Mouse (Mus musculus): ENCODE data around the gene Zdhhc19. TPM values are rescaled to one million over a fixed set of nuclear protein-coding genes. Genes with fewer than 3 reads are reported as not detected.

Gene Zdhhc19
- polyA plus RNA-seq (2015; fragmentation: Nextera tagmentation; extraction: Ambion mirVana): 0.26 TPM in 1 of 2 replicates, not detected in the other

DNA sequence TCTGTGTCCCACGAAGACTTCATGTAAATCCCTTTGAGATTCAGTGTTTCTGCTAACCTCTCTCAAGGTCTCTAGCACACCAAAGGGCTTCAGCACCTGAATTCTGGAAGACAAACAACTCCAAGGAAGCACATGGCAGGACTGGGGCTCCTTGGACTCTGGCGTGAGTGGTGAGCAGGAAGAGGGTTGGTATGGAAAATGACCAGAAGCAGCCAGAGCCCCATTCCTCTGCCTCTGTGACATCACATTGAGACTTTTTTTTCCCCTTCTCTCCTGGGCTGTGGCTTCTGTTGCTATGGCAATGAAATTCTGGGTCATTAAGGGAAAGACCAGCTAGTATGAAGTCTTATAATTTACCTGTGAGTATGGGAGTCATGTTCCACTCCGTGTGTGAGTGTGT is at the start of gene Zdhhc19:
Gene Zdhhc19 (plus strand): TSS at position 301 of the 400 bp plus-strand sequence.
- H3K27me3 ChIP-seq (ENCODE audit: control insufficient read depth, insufficient read depth, low read depth, low read length): no peaks in the 10 kb centered on the region
- H3K36me3 ChIP-seq (ENCODE audit: control insufficient read depth, insufficient read depth, low read length): no peaks in the 10 kb centered on the region
- no peak within 1 kb of the TSS for H3K27ac ChIP-seq (ENCODE audit: low read length)
- 74% methylated on average over 3 of the region's 3 CpGs for WGBS
- ATAC-seq: no peak
- H3K4me3 ChIP-seq (ENCODE audit: low read depth, low read length): no peak within 1 kb of the TSS
- H3K9me3 ChIP-seq (replicated peaks; ENCODE audit: control insufficient read depth, low read length, poor library complexity, severe bottlenecking): no peaks in the 10 kb centered on the region
- peaks cover 4% of the 10 kb centered on the region for H3K4me1 ChIP-seq (ENCODE audit: control insufficient read depth, insufficient read depth, low read length)
- no peak within 1 kb of the TSS for H3K9ac ChIP-seq (ENCODE audit: low read depth, low read length)
- H3K4me2 ChIP-seq (ENCODE audit: low read length): no peak within 1 kb of the TSS

- H3K4me3 ChIP-seq (ENCODE audit: low read depth, low read length): no peak overlapping the region
- H3K4me1 ChIP-seq (ENCODE audit: control insufficient read depth, insufficient read depth, low read length): no peaks in the 10 kb centered on the region
- no peaks in the 10 kb centered on the region for H3K27me3 ChIP-seq (ENCODE audit: control insufficient read depth, insufficient read depth, low read depth, low read length)
- no peak overlapping the region for H3K9ac ChIP-seq (ENCODE audit: low read depth, low read length)
- H3K9me3 ChIP-seq (replicated peaks; ENCODE audit: control insufficient read depth, low read length, poor library complexity, severe bottlenecking): no peaks in the 10 kb centered on the region
- H3K4me2 ChIP-seq (ENCODE audit: low read length): no peak overlapping the region
- H3K27ac ChIP-seq (ENCODE audit: low read length): no peak overlapping the region
- no peak for ATAC-seq
- 89% methylated on average over 2 of the region's 2 CpGs for WGBS
- H3K36me3 ChIP-seq (ENCODE audit: control insufficient read depth, insufficient read depth, low read length): peaks cover 1% of the 10 kb centered on the region; the same call in 1 of the 2 replicates
Measured at GRCm38 (mm10) chr16:32446563-32447138, 49.4 kb upstream of the Zdhhc19 start.

DNA sequence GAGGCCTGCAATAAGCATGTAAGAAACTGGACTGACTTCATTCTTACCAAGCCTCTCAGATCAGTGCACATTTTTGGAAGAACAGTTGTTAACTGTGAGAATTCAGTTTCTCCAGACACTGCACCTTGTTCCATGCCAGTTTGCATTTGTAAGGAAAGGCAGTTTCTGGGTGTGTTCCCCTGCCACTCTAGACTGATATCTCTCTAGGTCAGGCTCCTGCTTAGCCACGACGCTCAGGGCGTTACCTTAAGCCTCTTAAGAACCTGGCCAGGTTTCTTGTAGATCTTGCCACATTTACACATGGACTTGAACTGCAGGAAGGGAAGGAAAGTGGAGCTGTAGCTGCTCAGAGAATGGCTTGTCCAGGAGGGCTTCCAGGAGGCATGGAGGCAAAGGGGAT is 46.4 kb upstream of the Zdhhc19 start:
- no peak for ATAC-seq
- H3K9ac ChIP-seq (ENCODE audit: low read depth, low read length): no peak overlapping the region
- H3K9me3 ChIP-seq (replicated peaks; ENCODE audit: control insufficient read depth, low read length, poor library complexity, severe bottlenecking): no peaks in the 10 kb centered on the region
- H3K4me1 ChIP-seq (ENCODE audit: control insufficient read depth, insufficient read depth, low read length): no peaks in the 10 kb centered on the region
- WGBS: 91% methylated on average over 3 of the region's 3 CpGs
- no peak overlapping the region for H3K4me2 ChIP-seq (ENCODE audit: low read length)
- H3K27me3 ChIP-seq (ENCODE audit: control insufficient read depth, insufficient read depth, low read depth, low read length): no peaks in the 10 kb centered on the region
- H3K36me3 ChIP-seq (ENCODE audit: control insufficient read depth, insufficient read depth, low read length): peaks cover 13% of the 10 kb centered on the region
- H3K27ac ChIP-seq (ENCODE audit: low read length): no peak overlapping the region
- no peak overlapping the region for H3K4me3 ChIP-seq (ENCODE audit: low read depth, low read length)

DNA sequence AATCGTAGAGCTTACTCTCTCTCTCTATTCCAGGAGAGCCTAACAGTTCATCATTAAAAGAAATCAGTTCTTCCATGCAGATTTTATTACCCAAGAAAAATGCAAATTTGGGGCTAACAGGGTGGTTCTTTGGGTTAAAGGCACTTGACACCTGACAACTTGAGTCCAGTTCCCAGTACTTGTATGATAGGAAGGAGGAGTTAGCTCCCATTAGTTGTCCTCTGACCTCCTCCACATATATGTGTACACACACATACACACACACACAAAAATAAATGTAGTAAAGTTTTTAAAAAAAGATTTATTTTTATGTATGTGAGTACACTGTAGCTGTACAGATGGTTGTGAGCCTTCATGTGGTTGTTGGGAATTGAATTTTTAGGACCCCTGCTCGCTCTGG is 45.9 kb upstream of the Zdhhc19 start:
- Histone ChIP-seq H3K4me3 (ENCODE audit: low read depth, low read length) (no peak overlapping the region), H3K27me3 (ENCODE audit: control insufficient read depth, insufficient read depth, low read depth, low read length) (no peaks in the 10 kb centered on the region), H3K4me2 (ENCODE audit: low read length) (no peak overlapping the region), H3K4me1 (ENCODE audit: control insufficient read depth, insufficient read depth, low read length) (no peaks in the 10 kb centered on the region), H3K36me3 (ENCODE audit: control insufficient read depth, insufficient read depth, low read length) (peaks cover 14% of the 10 kb centered on the region), H3K9me3 (replicated peaks; ENCODE audit: control insufficient read depth, low read length, poor library complexity, severe bottlenecking) (no peaks in the 10 kb centered on the region), H3K27ac (ENCODE audit: low read length) (no peak overlapping the region), H3K9ac (ENCODE audit: low read depth, low read length) (no peak overlapping the region)
- ATAC-seq: no peak
- 92% methylated on average over 2 of the region's 2 CpGs for WGBS

- WGBS: 98% methylated on average over 8 of the region's 8 CpGs
- Histone ChIP-seq H3K27ac (ENCODE audit: low read length) (no peak overlapping the region), H3K9ac (ENCODE audit: low read depth, low read length) (no peak overlapping the region), H3K4me2 (ENCODE audit: low read length) (no peak overlapping the region), H3K4me1 (ENCODE audit: control insufficient read depth, insufficient read depth, low read length) (no peaks in the 10 kb centered on the region), H3K9me3 (replicated peaks; ENCODE audit: control insufficient read depth, low read length, poor library complexity, severe bottlenecking) (no peaks in the 10 kb centered on the region), H3K36me3 (ENCODE audit: control insufficient read depth, insufficient read depth, low read length) (peaks cover 18% of the 10 kb centered on the region), H3K4me3 (ENCODE audit: low read depth, low read length) (no peak overlapping the region), H3K27me3 (ENCODE audit: control insufficient read depth, insufficient read depth, low read depth, low read length) (no peaks in the 10 kb centered on the region)
- ATAC-seq: no peak
Measured at GRCm38 (mm10) chr16:32453102-32453501, 43.0 kb upstream of the Zdhhc19 start.

DNA sequence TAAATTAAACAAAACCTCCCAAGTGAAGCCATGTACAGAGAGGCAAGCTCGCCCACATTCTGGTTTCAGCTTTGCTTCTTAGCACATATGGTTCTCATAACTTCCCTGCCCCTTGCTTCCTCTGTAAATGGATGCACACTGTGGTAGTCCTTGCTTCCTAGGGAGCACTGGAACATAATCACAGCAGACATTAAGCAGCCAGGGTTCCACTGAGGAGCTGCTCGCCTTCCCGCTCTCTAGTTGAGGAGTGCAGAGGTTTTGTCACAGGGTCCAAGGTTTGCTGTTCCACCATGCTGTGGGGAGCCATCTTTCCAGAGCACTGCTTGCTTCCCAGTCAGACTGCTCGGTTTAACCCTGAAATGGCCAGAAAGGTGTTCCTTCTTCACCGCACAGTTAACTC is 41.4 kb upstream of the Zdhhc19 start:
- Histone ChIP-seq H3K4me1 (ENCODE audit: control insufficient read depth, insufficient read depth, low read length) (no peaks in the 10 kb centered on the region), H3K4me3 (ENCODE audit: low read depth, low read length) (no peak overlapping the region), H3K27me3 (ENCODE audit: control insufficient read depth, insufficient read depth, low read depth, low read length) (no peaks in the 10 kb centered on the region), H3K9me3 (replicated peaks; ENCODE audit: control insufficient read depth, low read length, poor library complexity, severe bottlenecking) (no peaks in the 10 kb centered on the region), H3K27ac (ENCODE audit: low read length) (no peak overlapping the region), H3K36me3 (ENCODE audit: control insufficient read depth, insufficient read depth, low read length) (peaks cover 21% of the 10 kb centered on the region), H3K4me2 (ENCODE audit: low read length) (no peak overlapping the region), H3K9ac (ENCODE audit: low read depth, low read length) (no peak overlapping the region)
- ATAC-seq: no peak
- 92% methylated on average over 5 of the region's 5 CpGs for WGBS

DNA sequence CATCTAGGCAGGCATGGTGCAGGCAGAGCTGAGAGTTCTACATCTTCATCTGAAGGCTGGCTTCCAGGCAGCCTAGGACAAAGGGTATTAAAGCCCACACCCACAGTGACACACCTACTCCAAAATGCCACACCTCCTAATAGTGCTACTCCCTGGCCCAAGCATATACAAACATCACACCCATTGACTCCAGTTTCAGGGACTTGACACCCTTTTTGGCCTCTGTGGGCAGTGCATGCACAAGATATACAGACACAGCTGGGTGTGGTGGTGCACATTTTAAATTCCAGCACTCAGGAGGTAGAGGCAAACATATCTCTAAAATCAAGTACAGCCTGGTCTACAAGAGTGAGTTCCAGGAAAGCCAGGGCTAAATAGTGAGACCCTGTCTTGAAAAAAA is 40.0 kb upstream of the Zdhhc19 start:
- peaks cover 21% of the 10 kb centered on the region for H3K36me3 ChIP-seq (ENCODE audit: control insufficient read depth, insufficient read depth, low read length)
- H3K27me3 ChIP-seq (ENCODE audit: control insufficient read depth, insufficient read depth, low read depth, low read length): no peaks in the 10 kb centered on the region
- no peak for ATAC-seq
- H3K27ac ChIP-seq (ENCODE audit: low read length): no peak overlapping the region
- no peaks in the 10 kb centered on the region for H3K4me1 ChIP-seq (ENCODE audit: control insufficient read depth, insufficient read depth, low read length)
- H3K9ac ChIP-seq (ENCODE audit: low read depth, low read length): no peak overlapping the region
- H3K9me3 ChIP-seq (replicated peaks; ENCODE audit: control insufficient read depth, low read length, poor library complexity, severe bottlenecking): no peaks in the 10 kb centered on the region
- H3K4me2 ChIP-seq (ENCODE audit: low read length): no peak overlapping the region
- no peak overlapping the region for H3K4me3 ChIP-seq (ENCODE audit: low read depth, low read length)

- H3K27me3 ChIP-seq (ENCODE audit: control insufficient read depth, insufficient read depth, low read depth, low read length): no peaks in the 10 kb centered on the region
- no peak overlapping the region for H3K27ac ChIP-seq (ENCODE audit: low read length)
- no peak overlapping the region for H3K9ac ChIP-seq (ENCODE audit: low read depth, low read length)
- H3K36me3 ChIP-seq (ENCODE audit: control insufficient read depth, insufficient read depth, low read length): peaks cover 18% of the 10 kb centered on the region
- no peaks in the 10 kb centered on the region for H3K4me1 ChIP-seq (ENCODE audit: control insufficient read depth, insufficient read depth, low read length)
- ATAC-seq: no peak
- WGBS: 98% methylated on average over 1 of the region's 1 CpGs
- no peak overlapping the region for H3K4me2 ChIP-seq (ENCODE audit: low read length)
- no peaks in the 10 kb centered on the region for H3K9me3 ChIP-seq (replicated peaks; ENCODE audit: control insufficient read depth, low read length, poor library complexity, severe bottlenecking)
- H3K4me3 ChIP-seq (ENCODE audit: low read depth, low read length): no peak overlapping the region
Measured at GRCm38 (mm10) chr16:32456761-32457160, 39.3 kb upstream of the Zdhhc19 start.

DNA sequence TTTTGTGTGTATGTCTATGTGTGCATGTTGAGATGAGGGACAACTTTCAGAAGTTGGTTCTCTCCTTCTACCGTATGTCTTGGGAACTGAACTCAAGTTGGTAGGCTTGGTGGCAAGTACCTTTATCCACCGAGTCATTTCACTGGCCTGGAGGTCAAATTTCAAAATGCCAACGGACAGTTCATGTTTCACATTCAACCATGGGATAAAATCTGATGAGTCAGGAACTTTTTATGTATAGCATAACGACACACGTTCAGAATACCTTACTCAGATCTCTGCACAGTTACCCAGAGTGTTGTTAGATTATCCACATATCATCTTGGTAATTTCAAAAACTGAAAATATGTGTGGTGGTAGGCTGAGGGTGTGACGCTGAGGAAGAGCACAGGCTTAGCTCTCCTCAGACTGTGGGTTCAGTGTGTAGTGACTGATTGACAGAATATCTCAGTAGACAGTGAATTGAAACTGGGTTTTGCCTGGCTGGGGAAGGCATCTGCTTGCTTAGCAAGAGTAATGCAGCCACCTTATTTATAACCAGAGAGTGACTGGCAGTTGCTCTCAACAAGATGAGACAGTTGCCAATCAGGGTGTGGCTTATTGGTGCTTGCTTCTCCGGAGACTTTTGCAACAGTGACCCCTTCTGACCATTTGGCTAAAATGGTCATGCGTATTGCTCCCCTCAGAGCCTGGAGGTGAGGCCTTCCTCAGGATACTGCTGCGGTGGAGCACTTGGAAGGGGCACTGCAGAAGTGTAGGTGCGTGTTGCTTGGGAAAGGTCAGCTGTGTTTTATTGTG is 38.3 kb upstream of the Zdhhc19 start:
- Histone ChIP-seq H3K9ac (ENCODE audit: low read depth, low read length) (no peak overlapping the region), H3K27me3 (ENCODE audit: control insufficient read depth, insufficient read depth, low read depth, low read length) (no peaks in the 10 kb centered on the region), H3K4me1 (ENCODE audit: control insufficient read depth, insufficient read depth, low read length) (no peaks in the 10 kb centered on the region), H3K4me3 (ENCODE audit: low read depth, low read length) (no peak overlapping the region), H3K4me2 (ENCODE audit: low read length) (no peak overlapping the region), H3K36me3 (ENCODE audit: control insufficient read depth, insufficient read depth, low read length) (peaks cover 13% of the 10 kb centered on the region), H3K9me3 (replicated peaks; ENCODE audit: control insufficient read depth, low read length, poor library complexity, severe bottlenecking) (no peaks in the 10 kb centered on the region), H3K27ac (ENCODE audit: low read length) (no peak overlapping the region)
- WGBS: 67% methylated on average over 10 of the region's 10 CpGs
- no peak for ATAC-seq
